Mouse (Mus musculus) right cerebral cortex, postnatal 4 days (tissue): ENCODE measurements at regions not wholly inside any gene's neighbourhood (a gene's known extent, or its start where the extent isn't known, plus 50 kb on each side); places are given as distances from the start of the nearest gene placed in this dataset.

ENCODE experiments used
- DNase-seq: peaks from one replicate; pipeline ENCODE4 v3.0.0-alpha.2; 2022

- DNase-seq, result no peak
Measured at GRCm38 (mm10) chr9:42196552-42196951, 67.5 kb downstream of the Sc5d start.

GRCm38 (mm10) chr9:42196110-42196509 is 67.9 kb downstream of the Sc5d start:
- no peak for DNase-seq

- DNase-seq, result no peak
Measured at GRCm38 (mm10) chr9:42195651-42196050, 68.4 kb downstream of the Sc5d start.

- DNase-seq, result no peak
Measured at GRCm38 (mm10) chr9:42194939-42195338, 69.1 kb downstream of the Sc5d start.

- no peak for DNase-seq
Measured at GRCm38 (mm10) chr9:42194176-42194575, 69.9 kb downstream of the Sc5d start.

- DNase-seq, result no peak
Measured at GRCm38 (mm10) chr9:42192967-42193733, 69.1 kb upstream of the Sorl1 start.

- DNase-seq, result peak; percentile 72
Measured at GRCm38 (mm10) chr9:42187371-42188228, 63.5 kb upstream of the Sorl1 start.

- no peak for DNase-seq
Measured at GRCm38 (mm10) chr9:42184104-42184635, 60.1 kb upstream of the Sorl1 start.

- DNase-seq, result peak; percentile 46
Measured at GRCm38 (mm10) chr9:42183448-42183847, 59.4 kb upstream of the Sorl1 start.

GRCm38 (mm10) chr9:42182400-42182799 is 58.3 kb upstream of the Sorl1 start:
- DNase-seq, result no peak

GRCm38 (mm10) chr9:42180152-42180551 is 56.1 kb upstream of the Sorl1 start:
- DNase-seq, result no peak

GRCm38 (mm10) chr9:42178759-42179377 is 54.8 kb upstream of the Sorl1 start:
- DNase-seq, result no peak

- DNase-seq, result no peak
Measured at GRCm38 (mm10) chr9:42174349-42174955, 50.4 kb upstream of the Sorl1 start.
